Mouse (Mus musculus): Measurements from ENCODE around the gene Cnr1.

Gene Cnr1

DNA sequence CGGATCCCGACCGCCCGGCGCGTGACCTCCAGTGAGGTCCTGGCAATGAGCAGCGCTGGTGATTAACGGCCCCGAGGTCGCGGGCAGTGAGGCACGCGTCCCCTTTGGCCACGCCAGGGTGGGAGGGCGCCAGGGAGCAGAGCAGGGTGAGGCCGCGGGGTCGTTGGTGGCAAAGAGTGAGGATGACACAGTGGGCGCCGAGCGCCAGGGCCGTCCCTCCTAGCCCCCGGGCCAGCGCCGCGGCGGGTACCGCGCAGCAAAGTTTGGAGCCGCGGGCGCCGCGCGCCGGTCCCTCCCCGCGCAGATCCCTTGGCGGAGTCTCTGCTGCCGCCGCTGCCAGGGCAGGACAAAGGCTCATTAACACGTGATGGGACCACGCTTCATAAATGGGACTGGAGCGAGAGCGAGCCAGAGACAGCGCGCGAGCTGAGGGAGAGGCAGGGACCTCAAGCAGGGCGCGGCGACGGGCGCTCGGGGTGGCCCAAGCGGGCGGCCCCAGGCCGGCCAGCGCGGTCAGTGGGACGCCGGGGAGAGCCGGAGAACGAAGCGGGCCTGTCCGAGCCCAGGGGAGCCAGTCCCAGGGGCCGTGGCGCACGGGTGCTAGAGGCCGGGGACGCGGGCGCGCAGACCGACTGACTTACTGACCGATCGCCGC is at the start of gene Cnr1:
Gene Cnr1 (plus strand): TSS at position 360 of the 655 bp plus-strand sequence.
- peak; percentile 66 to 74 for DNase-seq (ENCODE audit: low spot score in 2 of 2)

DNA sequence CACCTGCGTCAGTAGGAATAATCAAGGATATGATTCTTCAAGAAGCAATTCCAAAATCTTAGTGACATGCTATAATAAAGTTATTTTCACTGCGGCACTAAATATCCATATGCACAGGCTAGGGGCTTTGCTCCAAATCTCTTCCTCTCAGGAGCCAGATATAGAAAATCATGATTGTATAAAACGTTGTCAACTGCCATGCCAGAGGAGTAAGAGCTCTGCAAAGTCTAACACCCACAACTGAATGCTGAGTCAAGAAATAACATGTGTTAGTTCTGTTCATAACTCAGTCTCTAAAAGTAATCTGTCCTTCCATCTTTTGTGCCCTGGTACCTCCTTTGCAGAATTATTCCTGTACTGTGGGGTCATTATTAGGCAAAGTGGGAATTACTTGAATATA is 44.4 kb upstream of the Cnr1 start:
- DNase-seq (ENCODE audit: low spot score in 2 of 2) = peak; percentile 10 to 23

DNA sequence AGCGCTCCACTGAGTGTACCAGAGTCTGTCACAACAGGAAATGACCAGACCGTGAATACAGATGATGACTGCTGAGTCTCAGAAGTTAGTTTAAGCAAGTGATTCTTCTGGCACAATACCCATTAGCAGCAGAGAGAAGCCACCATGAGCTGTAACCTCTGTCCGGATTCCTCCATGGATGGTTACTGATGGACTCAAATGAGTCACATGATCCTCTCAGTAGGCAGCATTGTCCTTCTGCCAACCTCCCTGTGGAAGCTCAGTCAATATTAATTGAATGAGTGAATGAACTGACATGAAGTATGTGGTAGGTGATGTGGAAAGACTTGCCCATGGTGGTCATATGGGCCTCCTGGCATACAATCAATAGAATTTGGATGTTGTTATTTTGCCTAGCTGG is 38.4 kb upstream of the Cnr1 start:
- no peak for DNase-seq (ENCODE audit: low spot score in 2 of 2)

DNA sequence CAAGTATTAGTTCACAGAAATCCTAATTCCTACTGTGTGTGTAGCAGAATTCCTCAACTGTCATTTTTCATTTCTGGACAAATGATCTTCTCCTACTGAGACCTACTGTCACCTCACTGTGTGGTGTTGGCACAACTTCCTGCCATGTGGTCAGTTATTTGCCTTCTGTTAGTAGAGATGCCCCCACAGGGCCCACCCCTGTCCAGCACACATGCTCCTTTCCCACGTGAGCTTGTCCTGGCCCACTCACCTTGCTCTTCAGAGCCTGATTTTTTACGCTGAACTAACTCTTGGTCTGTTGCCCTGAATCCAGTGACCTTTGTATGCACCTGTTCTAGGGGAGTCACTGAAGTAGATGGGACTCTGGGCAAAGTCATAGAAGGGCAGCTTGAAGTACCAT is 34.4 kb upstream of the Cnr1 start:
- DNase-seq (ENCODE audit: low spot score in 2 of 2) = no peak

DNA sequence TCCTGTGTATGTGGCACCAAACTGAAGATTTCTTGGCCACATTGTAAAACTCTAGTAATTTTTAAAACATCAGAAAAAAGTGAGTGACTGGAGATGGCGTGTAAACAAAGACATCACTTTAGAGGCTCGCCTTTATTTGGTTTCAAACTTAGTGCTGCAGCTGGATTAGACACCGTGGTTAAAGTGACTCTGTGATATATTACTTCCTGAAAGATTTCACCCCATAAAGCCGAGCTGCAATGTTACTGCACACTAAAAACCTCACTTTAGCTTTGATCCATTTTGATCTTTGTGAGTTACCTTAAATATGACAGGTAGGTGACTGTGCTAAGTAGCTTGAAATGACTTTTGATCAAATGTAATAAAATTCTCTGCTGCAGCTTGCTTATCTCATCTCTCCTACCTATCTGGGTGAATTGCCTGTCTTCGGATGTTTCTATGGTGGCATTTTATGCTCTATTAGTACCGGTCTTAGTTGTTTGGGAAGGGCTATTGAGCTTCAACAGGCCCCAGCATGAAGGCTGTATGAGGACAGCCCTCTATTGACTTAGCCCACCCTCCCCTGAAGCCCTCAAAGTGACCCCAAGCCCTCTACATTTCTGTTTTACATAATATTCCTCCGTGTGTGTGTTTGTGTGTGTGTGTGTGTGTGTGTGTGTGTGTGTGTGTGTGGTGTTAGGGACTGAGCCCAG is 32.1 kb upstream of the Cnr1 start:
- no peak for DNase-seq (ENCODE audit: low spot score in 2 of 2)

DNA sequence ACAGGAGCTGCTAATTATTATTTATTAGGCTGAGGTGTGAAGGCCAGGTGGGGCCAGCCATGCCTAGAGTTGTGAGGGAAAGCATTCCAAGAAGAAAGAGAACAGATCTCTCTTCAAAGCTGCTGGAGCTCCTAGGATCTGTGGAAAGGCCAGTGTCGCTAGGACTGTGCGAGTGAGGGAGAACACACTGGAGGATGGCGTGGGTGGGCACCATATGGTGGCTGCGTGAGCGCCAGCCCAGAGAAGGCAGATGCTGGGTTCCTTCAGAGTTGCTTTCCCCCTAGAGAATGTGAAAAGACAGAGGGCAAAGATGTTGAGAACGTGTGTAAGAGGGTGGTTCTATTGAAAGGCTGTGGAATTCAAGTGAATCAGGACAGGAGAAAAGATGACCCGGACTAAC is 30.6 kb upstream of the Cnr1 start:
- DNase-seq (ENCODE audit: low spot score in 2 of 2) = peak; percentile 84 to 88

DNA sequence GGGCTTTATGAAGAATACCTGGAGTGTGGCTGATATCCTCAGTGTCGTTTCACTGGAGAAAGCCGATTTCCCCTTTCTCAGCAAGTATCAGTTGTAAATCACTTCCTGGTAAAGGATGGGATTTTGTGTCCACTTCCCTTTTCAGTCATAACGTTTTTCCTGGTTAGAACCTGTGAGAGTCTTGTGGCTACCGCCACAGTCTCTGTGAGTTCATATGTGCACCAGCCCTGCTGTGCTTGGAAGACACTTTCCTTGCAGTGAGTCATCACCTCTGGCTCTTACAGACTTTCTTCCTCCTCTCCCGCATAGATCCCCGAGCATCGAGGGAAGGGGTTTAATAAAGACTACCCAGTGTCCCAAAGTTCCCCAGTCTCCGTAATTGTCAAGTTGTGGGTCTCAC is 29.3 kb upstream of the Cnr1 start:
- DNase-seq (ENCODE audit: low spot score in 2 of 2) = no peak

DNA sequence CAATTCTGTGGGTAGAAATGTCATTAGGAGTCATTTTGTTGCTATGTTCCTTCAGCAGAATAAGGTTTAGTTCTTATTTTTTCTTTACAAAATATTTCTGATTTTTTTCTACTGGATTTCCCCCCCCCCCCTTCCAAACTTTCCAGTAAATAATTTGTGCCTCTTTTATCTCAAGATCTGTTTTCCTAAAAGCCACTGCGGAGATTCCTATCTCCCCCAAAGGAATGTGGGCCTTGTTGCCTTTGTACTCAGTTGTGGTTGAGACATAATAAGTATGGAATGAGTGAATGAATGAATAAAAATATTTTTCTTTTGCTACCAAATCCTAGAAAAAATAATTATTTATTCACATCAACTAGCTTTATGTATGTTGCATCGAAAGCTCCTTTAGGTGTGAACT is 28.9 kb upstream of the Cnr1 start:
- no peak for DNase-seq (ENCODE audit: low spot score in 2 of 2)

DNA sequence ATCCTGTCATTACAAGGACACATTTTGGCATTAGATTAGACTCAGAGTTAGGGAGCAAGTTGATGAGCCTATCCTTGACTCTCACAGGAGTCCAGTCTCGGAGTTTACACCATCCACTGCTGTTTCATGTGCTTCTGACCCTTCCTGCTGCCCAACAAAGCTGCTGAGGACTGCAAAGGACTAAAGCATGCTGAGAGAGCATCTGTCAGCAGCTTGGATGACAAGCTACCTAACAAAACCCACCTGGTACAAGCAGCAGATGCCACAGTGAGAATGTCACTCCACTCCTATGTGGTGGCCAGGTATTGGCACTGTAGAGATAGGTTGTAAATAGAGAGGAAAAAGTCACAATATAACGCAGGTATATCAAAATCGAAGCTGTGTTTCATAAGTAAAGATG is 22.7 kb upstream of the Cnr1 start:
- DNase-seq (ENCODE audit: low spot score in 2 of 2) = no peak

DNA sequence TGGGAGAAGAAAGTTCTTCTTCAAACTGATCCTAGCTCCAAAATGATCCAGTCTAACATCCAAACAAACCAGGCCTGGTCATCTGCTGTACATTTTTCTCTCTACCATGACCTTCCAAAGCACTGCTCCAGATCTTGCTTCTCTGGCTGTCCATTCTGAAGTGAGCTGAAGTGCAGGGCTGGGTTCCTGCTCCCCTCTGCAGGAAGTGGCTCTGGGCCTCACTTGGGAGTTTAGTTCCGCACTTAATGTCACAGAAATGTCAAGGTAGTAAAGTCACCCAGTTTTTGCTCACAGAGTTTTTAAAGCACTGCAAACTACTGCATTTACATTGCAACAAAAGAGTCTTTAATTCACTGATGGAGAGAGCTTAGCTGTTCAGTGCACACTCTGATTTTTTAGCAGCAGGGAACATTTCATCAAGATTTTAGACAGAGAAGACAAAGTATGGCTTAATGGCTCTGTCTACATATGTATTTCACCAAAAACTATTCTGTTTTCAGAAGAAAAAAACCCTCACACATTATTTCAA is 20.5 kb upstream of the Cnr1 start:
- DNase-seq (ENCODE audit: low spot score in 2 of 2) = no peak

DNA sequence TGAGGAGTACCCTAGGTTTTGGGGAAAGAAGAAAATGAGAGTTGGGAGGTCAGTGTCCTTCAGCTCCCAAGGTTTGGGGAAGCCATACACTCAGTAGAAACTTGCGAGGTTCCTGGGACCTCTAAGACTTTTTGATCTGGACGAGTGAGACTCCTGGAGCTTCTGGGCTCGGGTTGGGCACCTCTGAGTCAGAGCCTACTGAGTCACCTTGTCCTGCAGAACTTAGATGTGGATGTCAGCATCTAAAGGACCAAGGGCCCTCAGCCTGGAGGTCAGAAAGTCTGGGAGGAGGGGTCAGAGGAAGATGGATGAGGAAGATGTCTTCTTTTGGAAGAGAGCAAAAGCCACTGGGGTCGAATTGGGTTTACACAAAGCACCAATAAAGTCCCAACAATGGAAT is 19.6 kb upstream of the Cnr1 start:
- no peak for DNase-seq (ENCODE audit: low spot score in 2 of 2)

DNA sequence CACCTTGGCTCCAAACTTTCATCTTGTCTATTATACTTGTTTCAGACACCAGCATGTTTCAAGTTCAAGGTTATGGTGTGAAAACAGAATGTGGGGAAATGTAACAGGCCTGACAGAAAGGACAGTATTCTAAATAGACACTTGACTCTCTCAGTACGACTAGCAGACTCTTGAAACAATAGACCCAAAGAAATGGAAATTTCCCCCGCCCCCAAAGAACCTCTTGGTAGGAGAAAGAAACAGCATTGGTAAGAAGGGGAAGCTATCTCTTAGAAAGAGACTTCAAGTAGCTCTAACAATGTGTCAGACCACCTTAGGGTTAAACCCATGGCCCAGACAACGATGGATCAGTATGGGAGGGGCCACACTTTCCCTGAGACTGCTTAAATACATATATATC is 15.6 kb upstream of the Cnr1 start:
- DNase-seq (ENCODE audit: low spot score in 2 of 2) = no peak

DNA sequence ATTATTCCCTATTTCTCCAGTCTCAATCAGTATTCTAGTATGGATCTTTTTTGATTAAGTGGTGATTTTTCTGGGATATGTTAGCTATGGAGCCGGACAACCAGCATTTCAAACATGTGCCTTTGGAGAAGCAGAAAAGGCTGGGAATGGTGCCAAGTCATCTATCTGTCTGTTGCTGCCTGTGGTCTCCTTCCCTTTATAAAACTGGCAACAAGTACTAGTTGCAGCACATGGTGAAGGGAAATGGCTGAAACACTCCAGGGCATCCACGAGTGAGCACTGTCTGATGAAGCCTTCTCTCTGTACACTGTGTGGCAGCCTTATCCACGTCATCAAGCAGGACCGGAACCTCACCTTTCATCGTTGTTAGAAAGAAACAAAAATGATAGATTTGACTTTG is 8.7 kb upstream of the Cnr1 start:
- DNase-seq (ENCODE audit: low spot score in 2 of 2) = peak in 1 of 2 experiments; percentile 14

DNA sequence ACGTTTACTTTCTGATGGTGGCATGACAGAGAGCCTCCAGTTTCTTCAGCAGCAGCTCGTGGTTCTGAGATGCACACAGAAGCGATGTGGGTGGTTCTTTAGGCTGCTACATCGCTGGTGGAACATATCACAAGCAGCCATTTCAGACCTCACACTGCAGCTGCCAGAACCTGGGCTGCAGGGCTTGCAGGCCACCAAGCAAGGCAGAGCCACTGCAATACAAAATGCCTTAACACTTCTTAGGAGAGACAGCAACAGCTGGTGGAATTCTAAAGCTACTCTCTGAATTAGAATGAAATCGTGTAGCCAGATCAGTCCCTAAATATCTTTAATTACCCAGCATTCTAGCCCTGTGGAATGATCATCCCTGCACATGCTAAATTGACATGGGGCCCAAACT is 3.6 kb upstream of the Cnr1 start:
- DNase-seq (ENCODE audit: low spot score in 2 of 2) = no peak

DNA sequence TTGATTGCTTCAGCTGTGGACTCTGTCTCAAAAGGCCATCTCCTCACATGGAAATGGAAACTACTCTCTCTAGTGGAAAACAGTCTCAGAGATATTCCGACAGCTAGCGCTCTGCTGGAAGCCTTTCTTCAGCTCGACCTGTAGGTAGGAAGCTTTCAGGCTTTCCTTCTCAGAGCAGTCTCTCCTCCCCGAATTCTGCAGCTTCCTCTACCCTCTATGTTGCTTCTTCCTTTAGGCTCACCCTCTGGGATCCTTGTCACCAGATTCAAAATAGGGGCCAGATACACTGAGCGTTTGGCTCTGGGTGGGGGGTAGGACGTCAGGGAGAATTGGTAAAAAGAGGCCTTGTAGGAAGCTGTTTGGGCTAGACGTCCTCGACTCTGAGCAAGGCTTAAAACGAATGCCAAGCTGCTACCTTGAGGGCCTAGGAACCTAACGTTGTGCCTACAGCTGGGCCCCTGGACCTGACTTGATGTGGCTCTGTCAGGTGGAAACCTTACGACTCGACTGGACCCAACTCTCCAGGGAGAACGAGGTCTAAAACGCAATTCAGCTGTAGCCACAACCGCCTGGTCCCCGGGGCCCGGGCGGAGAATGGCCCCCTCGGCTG is 1.1 kb upstream of the Cnr1 start:
- DNase-seq (ENCODE audit: low spot score in 2 of 2) = peak; percentile 27 to 53

DNA sequence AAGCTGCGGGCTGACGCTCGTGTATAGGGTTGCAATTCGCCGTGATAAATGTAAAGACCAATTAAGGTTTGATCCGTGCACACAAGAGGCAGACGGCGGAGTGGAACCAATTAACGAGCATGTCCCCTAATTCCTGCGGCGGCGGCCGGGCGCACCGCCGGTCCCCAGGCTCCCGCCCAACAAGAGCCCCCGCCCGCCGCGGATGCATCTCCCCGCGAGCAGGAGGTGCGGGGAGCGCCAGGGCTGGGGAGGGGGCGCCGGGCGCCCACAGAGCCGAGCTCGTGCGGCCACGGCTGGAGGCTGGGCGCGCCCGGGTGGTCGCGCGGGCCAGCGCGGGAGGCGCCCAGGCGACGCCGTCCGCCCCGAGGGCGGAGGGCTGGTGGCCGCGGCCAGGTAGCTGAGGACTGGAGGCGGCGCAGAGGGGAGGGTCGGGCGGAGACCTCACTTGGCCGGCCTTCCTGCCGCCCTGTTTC is 596 bp upstream of the Cnr1 start:
- DNase-seq (ENCODE audit: low spot score in 2 of 2) = peak in 1 of 2 experiments; percentile 27

DNA sequence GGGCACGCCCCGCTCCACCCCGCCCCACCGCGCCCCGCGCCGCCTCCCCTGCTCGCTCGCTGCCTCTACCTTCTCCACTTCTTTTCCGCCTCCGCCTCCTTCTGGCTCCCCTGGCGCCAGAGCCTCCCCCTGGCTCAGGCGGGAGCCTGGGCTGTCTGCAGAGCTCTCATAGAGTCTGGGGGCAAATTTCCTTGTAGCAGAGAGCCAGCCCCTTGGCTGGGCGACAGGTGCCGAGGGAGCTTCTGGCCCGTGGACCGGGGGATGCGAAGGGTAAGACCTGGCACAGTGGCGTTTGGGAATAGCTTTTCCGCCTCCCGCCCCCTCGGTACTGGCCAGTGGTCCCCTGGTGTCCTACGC is 474 bp downstream of the Cnr1 start:
- DNase-seq (ENCODE audit: low spot score in 2 of 2) = peak; percentile 54 to 55

DNA sequence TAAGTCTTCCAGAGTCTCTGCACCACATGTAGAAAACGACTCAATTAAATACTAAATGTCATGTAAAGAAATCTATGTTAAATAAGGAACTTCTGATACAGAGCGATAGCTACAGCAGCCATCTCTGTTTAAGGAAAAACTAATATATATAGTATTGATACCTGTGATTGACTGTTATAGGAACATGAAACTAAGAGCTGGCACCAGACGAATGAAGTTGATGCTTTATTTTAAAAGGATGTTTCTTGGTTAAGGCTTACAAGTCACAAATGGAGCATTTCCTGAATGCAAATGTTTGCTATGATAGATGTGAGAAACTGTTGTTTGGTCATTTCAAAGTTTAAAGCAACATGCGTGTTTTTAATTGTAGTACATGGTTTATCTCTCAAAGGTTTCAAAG is 1.1 kb downstream of the Cnr1 start:
- no peak for DNase-seq (ENCODE audit: low spot score in 2 of 2)

DNA sequence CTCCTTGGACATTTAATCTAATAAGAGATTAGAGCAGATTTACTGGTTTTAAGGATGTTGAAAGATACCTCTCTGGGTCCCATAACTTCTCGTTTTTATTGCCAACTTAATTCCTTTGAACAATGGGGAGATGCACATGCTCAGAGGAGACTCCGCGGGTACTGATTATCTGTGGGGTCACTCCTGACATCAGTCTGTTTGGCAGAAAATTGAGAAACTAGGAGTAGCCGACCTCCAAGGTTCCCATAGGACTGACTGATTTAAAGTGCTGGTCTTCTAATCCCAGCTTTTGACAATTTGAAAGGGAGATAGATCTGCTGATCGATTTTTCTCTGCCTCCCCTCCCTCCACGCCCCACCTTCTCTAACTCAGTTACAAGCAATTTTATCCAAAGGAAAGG is 1.6 kb downstream of the Cnr1 start:
- no peak for DNase-seq (ENCODE audit: low spot score in 2 of 2)

DNA sequence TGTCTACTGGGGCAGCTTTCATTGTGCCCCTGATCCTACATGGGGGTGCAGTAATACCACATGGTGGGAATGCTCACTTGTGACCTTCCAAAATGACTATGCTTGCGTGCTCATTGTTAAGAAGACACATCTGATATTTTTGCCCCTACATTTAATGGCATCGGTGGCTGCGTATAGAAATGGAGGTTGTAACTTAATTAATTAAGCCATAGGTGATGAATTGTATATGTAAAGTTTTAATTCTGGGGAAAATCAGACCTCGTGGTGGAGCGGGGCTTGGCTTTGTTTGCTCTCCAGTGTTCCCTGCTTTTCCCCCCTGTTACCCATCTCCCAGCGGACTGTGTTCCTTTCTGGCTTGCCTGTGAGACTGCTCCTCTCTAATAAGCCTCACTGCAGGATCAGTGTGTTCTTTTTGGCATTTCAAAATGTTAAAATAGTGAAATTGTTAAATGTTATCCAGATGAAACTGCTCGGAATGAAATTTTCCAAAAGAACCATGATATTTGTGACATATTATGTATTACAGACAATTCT is 2.4 kb downstream of the Cnr1 start:
- DNase-seq (ENCODE audit: low spot score in 2 of 2) = no peak

DNA sequence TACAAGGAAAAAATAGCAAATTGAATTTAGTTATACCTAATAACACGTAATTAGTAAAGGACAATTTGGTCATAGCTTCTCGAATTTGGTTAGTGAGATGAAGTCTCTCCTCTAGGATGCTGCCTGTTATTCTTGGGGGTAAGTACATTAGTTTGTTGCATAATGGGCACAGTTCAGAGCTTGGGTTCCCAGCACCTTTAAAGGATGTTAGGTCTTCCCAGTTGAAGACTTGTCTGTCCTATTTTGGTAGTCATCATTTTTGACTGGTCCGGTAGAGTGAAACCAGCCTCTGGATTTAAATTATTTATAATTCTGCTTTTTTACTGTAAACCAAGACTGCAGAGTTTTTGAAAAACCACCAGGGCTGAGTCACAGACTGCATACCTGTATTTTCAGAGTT is 3.3 kb downstream of the Cnr1 start:
- DNase-seq (ENCODE audit: low spot score in 2 of 2) = no peak

DNA sequence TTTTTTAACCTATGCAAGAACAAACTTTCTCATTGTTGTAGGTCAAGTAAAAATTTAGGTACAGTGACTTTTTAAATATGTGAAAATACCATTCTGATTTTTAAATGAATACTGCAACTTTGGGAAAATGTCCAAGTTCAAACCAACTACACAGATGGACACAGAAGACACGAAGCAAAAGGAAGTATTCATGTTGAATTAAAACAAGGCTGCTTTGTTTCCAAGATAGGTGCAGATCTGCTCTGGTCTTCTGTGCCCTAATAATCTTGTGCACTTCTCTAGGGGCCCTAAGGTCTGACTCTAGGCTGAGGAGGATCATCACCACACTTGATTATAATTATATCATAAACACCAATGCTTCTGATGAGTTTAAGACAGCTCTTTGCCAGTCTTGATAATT is 4.1 kb downstream of the Cnr1 start:
- no peak for DNase-seq (ENCODE audit: low spot score in 2 of 2)

DNA sequence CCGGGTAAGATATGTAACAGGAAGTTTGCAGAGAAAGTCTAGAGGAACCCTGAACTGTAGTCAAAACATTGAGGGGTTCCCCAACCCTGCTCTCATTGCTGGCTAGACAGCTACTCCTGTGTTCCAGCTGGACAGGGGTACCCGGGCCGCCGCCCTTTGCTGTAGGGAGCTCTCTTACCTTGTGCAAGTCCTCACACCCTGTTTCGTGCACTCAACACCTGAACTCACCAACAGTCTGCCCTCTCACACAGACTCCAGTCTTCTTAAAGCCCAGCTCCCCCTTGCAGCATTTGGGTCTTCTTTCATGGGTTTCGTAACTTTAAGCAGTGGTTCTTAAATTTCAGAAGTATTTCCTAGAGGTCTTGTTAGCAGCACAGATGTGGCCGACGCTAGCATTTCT is 7.0 kb downstream of the Cnr1 start:
- no peak for DNase-seq (ENCODE audit: low spot score in 2 of 2)
